Mouse (Mus musculus) heart, adult 2 months (tissue): ENCODE results near the gene Gsn.

Experiments used
- CTCF ChIP-seq: fragments of 200-600 bp; IDR thresholded peaks from 2 replicates; pipeline ENCODE4 v1.8.1; 2022; ENCODE audit warnings: antibody characterized with exemption, mild to moderate bottlenecking, moderate library complexity
- EP300 ChIP-seq: fragments of 200-500 bp; IDR thresholded peaks from 2 replicates; pipeline ENCODE4 v1.6.1; 2011; ENCODE audit warnings: low read depth, low read length, control low read depth; ENCODE audit not compliant: insufficient read depth
- POLR2A ChIP-seq: fragments of 200-500 bp; IDR thresholded peaks from 2 replicates; pipeline ENCODE4 v1.6.1; 2011; ENCODE audit warnings: mild to moderate bottlenecking, low read depth, low read length, control low read depth; ENCODE audit not compliant: insufficient read depth

- peak; percentile 84 for TF ChIP-seq EP300
- TF ChIP-seq CTCF, result no peak
- TF ChIP-seq POLR2A, result peak; percentile 98
Measured at GRCm38 (mm10) chr2:35336388-35337280, 80.5 kb downstream of the Gsn start, which contains the start of gene Stom.
